Mouse (Mus musculus) heart, postnatal 0 days (tissue): ENCODE measurements around the gene Jmjd1c. TPM values are rescaled to one million over a fixed set of nuclear protein-coding genes. Genes with fewer than 3 reads are reported as not detected.

Experiments
- ATAC-seq: fragments of 200-750 bp; cut with Nextera tagmentation; 2 replicates; pipeline ENCODE4 v1.8.0; 2017; ENCODE audit warnings: low read depth, moderate number of reproducible peaks, moderate library complexity; ENCODE audit not compliant: insufficient read depth
- DNase-seq: peaks from one replicate; pipeline ENCODE4 v3.0.0-alpha.2; 2016; ENCODE audit warnings: low spot score
- H3K27ac ChIP-seq: fragments of 300-500 bp; sonication (generic); 2 replicates; pipeline ENCODE4 v1.5.1; 2014; ENCODE audit warnings: low read depth, mild to moderate bottlenecking
- H3K27me3 ChIP-seq: fragments of 300-500 bp; sonication (generic); 2 replicates; pipeline ENCODE4 v1.6.1; 2014; ENCODE audit warnings: low read length, mixed read lengths; ENCODE audit not compliant: control insufficient read depth, insufficient read depth
- H3K36me3 ChIP-seq: fragments of 300-500 bp; sonication (generic); replicated peaks from 2 replicates; pipeline ENCODE4 v1.6.1; 2014; ENCODE audit warnings: low read length, mixed read lengths; ENCODE audit not compliant: control insufficient read depth, insufficient read depth
- H3K4me1 ChIP-seq: fragments of 300-500 bp; sonication (generic); 2 replicates; pipeline ENCODE4 v1.6.1; 2014; ENCODE audit warnings: antibody characterized with exemption; ENCODE audit not compliant: control insufficient read depth, insufficient read depth
- H3K4me2 ChIP-seq: fragments of 300-500 bp; sonication (generic); 2 replicates; pipeline ENCODE4 v1.6.1; 2014; ENCODE audit warnings: low read depth, mild to moderate bottlenecking, low read length, moderate library complexity
- H3K4me3 ChIP-seq: fragments of 300-500 bp; sonication (generic); 2 replicates; pipeline ENCODE4 v1.5.1; 2014; ENCODE audit warnings: low read depth, low read length
- H3K9ac ChIP-seq: fragments of 300-500 bp; sonication (generic); replicated peaks from 2 replicates; pipeline ENCODE4 v1.6.1; 2014; ENCODE audit warnings: low read depth, low read length, mixed read lengths
- H3K9me3 ChIP-seq: fragments of 300-500 bp; sonication (generic); replicated peaks from 2 replicates; pipeline ENCODE4 v1.6.1; 2016; ENCODE audit warnings: low read length; ENCODE audit not compliant: control insufficient read depth
- CTCF ChIP-seq: IDR thresholded peaks from 2 replicates; pipeline ENCODE4 v1.5.1; 2016; ENCODE audit warnings: antibody characterized with exemption, control low read depth, low read depth
- EP300 ChIP-seq: IDR thresholded peaks from 2 replicates; pipeline ENCODE4 v1.6.1; 2016; ENCODE audit warnings: antibody characterized with exemption, low read depth
- WGBS: fragments of 180-500 bp; shearing (Covaris S2); extraction: QIAGEN DNeasy Blood & Tissue Kit; methylation state at CpG from one replicate; pipeline ENCODE4 v1.1.7; 2014; 5-methylcytosine and 5-hydroxymethylcytosine counted together
- polyA plus RNA-seq: library from polyadenylated mRNA; unstranded; fragments of >200 nt; fragmentation: Nextera tagmentation; extraction: Ambion mirVana; gene quantifications from 2 replicates; pipeline ENCODE4 v1.2.1, GENCODE M21; 2015
- total RNA-seq: library from RNA; depleted of rRNA; stranded (reverse); fragments of >200 nt; gene quantifications from 2 replicates; pipeline ENCODE4 v1.2.3, GENCODE M21; 2014; ENCODE audit warnings: low replicate concordance

Gene Jmjd1c
- total and polyA plus RNA-seq, 2 experiments from 2014 or later, result 28.1 to 42.4 TPM

DNA sequence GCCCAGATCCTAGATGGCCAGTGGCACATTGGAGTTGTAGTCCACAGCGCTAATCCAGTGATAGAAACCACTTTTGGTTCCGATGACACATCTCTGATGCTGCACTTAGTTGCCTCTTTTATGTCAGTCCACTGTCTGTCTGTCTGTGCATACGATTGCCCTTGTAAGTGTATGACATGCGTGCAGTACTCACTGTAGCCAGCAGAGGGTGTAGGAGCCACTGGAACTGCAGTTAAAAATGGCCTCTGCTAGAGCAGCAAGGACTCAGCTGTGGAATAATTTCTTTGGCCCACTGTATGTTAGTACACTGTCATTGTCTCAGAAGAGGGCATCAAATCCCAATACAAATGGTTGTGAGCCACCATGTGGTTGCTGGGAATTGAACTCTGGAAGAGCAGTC, 151.2 kb downstream of the Jmjd1c start:
- DNase-seq, result no peak
- H3K4me1 ChIP-seq, result no peaks in the 10 kb centered on the region
- H3K27ac ChIP-seq, result no peak overlapping the region
- H3K4me2 ChIP-seq, result no peak overlapping the region
- H3K9me3 ChIP-seq, result no peaks in the 10 kb centered on the region
- TF ChIP-seq EP300 (no peak), CTCF (peak; percentile 56)
- ATAC-seq, result no peak
- no peak overlapping the region for H3K4me3 ChIP-seq
- H3K9ac ChIP-seq, result no peak overlapping the region
- peaks cover 69% of the 10 kb centered on the region for H3K36me3 ChIP-seq
- WGBS, result 93% methylated on average over 4 of the region's 4 CpGs
- no peaks in the 10 kb centered on the region for H3K27me3 ChIP-seq

DNA sequence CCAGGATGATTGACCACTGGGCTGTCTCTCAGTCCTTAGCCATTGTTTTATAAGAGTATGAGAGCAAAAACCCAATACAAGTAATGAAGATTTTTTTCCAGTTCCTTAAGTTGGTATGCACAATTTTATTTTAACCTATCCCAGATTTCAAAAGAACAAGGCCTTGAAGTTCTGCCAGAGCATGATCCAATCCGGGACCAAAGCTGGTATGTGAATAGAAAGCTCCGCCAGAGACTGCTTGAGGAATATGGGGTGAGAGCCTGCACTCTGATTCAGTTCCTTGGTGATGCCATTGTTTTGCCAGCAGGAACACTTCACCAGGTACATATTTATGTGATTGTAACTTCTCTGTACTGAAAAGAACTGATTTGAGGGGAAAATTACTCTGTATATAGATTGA, 153.6 kb downstream of the Jmjd1c start:
- Histone ChIP-seq H3K9me3 (no peaks in the 10 kb centered on the region), H3K27me3 (no peaks in the 10 kb centered on the region), H3K36me3 (peaks cover 79% of the 10 kb centered on the region), H3K27ac (no peak overlapping the region), H3K4me2 (no peak overlapping the region), H3K4me3 (no peak overlapping the region), H3K9ac (no peak overlapping the region), H3K4me1 (no peaks in the 10 kb centered on the region)
- DNase-seq, result no peak
- no peak for ATAC-seq
- 75% methylated on average over 2 of the region's 2 CpGs for WGBS
- TF ChIP-seq CTCF (no peak), EP300 (no peak)

DNA sequence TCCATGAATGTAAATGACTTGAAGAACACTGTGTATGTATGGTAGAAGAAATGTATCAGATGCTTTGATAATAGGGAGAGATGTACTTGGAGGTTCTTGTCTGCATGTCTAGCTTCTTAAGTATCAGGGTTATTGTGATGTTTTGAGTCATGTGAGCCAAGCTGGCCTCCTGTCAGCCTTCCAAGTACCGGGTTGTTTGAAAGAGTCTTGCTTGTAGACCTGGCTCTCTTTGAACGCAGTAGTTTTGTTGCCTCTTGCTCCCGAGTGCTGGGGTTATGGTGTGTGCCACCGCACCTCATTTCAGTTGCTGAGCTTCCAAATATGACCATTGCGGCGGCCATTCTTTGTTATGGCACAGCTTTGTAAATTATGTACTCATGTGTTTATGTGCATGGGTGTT, 154.9 kb downstream of the Jmjd1c start:
- no peaks in the 10 kb centered on the region for H3K4me1 ChIP-seq
- DNase-seq (no peak), ATAC-seq (no peak)
- no peaks in the 10 kb centered on the region for H3K9me3 ChIP-seq
- WGBS, result 86% methylated on average over 6 of the region's 6 CpGs
- TF ChIP-seq EP300 (no peak), CTCF (no peak)
- no peak overlapping the region for H3K4me2 ChIP-seq
- H3K27ac ChIP-seq, result no peak overlapping the region
- no peaks in the 10 kb centered on the region for H3K27me3 ChIP-seq
- no peak overlapping the region for H3K4me3 ChIP-seq
- H3K9ac ChIP-seq, result no peak overlapping the region
- H3K36me3 ChIP-seq, result peaks cover 79% of the 10 kb centered on the region

DNA sequence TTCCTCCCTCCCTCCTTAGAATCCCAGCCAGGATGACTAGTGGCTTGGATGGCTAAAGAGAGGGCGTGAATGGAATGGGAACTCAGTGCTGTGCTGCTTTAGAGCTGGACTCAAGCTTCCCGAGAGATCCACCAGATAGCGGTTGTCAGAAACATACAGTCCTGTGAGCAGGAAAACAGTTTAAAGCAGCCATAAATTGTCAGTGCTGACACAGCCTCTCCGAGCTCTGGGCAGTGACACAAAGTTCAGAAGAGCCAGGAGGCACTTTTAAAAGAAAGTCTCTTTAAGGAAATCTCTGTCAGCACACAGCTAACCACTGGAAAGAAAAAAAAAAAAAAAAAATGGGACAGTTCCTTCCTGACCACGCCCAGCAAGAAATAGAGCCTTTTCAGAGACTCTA, 156.4 kb downstream of the Jmjd1c start:
- Histone ChIP-seq H3K36me3 (peaks cover 77% of the 10 kb centered on the region), H3K9me3 (no peaks in the 10 kb centered on the region), H3K4me3 (no peak overlapping the region), H3K4me2 (no peak overlapping the region), H3K4me1 (no peaks in the 10 kb centered on the region), H3K9ac (no peak overlapping the region), H3K27ac (no peak overlapping the region), H3K27me3 (no peaks in the 10 kb centered on the region)
- WGBS, result 61% methylated on average over 5 of the region's 5 CpGs
- no peak for TF ChIP-seq EP300
- TF ChIP-seq CTCF, result no peak
- no peak for DNase-seq
- no peak for ATAC-seq

DNA sequence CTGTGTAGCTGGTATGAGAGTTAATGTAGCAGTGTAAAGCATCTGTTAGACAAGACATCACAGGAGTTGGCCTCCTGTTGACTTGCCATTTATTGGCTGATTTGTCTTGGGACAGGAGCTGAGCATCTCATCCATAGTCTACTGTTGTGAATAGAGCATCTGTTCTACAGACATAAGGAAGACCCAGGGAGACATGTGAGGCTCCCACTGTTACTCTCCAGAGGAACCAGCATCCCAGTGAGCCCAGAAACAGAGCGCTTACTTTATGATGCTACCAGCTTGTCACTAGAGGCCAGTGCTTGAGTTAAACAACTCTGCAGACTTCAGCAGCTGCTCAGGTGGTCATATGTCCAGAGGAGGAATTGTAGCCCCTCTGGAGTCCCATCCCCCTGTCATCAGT, 157.2 kb downstream of the Jmjd1c start:
- DNase-seq (no peak), ATAC-seq (no peak)
- H3K27ac ChIP-seq, result no peak overlapping the region
- H3K4me1 ChIP-seq, result no peaks in the 10 kb centered on the region
- WGBS, result 100% methylated on average over 1 of the region's 1 CpGs
- H3K9me3 ChIP-seq, result no peaks in the 10 kb centered on the region
- no peak overlapping the region for H3K4me2 ChIP-seq
- no peak overlapping the region for H3K4me3 ChIP-seq
- no peaks in the 10 kb centered on the region for H3K27me3 ChIP-seq
- TF ChIP-seq EP300 (no peak), CTCF (no peak)
- H3K36me3 ChIP-seq, result peaks cover 75% of the 10 kb centered on the region
- no peak overlapping the region for H3K9ac ChIP-seq

DNA sequence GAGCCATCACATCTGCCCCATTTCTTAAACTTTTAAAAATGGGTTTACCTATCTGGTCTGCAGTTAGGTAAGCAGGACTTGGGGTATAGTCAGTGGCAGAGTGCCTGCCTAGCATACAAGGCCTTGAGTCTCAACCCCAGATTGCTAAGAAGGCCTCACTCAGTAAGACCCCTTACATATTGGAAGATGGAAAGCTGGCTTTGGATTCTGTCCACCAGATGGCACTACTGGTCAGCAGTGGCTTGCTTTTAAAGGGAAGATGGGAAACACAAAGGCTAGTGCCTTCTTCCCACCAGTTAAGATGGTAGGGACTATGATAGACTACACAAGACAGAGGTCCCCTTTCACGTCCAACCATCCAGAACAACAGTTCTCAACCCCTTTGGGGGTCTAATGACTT, 168.9 kb downstream of the Jmjd1c start:
- Histone ChIP-seq H3K27ac (no peak overlapping the region), H3K9me3 (peaks cover 6% of the 10 kb centered on the region; the same call in 1 of the 2 replicates), H3K27me3 (no peaks in the 10 kb centered on the region), H3K4me1 (no peaks in the 10 kb centered on the region), H3K4me3 (no peak overlapping the region), H3K9ac (no peak overlapping the region), H3K4me2 (no peak overlapping the region), H3K36me3 (peaks cover 33% of the 10 kb centered on the region)
- TF ChIP-seq CTCF (peak; percentile 89), EP300 (no peak)
- ATAC-seq, result 0 out of 2 replicates have a peak, but pooled peaks have one; percentile 39
- DNase-seq, result peak; percentile 42
- WGBS, result 50% methylated on average over 1 of the region's 1 CpGs
